Mouse (Mus musculus) testis, adult 2 months (tissue): Measurements from ENCODE around the gene Serpinb6a.

Experiments used
- CTCF ChIP-seq: fragments of 200-500 bp; IDR thresholded peaks from 2 replicates; pipeline ENCODE4 v1.5.1; 2012; ENCODE audit warnings: low read depth, mild to moderate bottlenecking, inconsistent platforms, low read length, moderate library complexity; ENCODE audit not compliant: control insufficient read depth, insufficient read depth, insufficient replicate concordance
- POLR2A ChIP-seq: fragments of 200-500 bp; IDR thresholded peaks from 2 replicates; pipeline ENCODE4 v1.6.1; 2012; ENCODE audit warnings: low read depth, mild to moderate bottlenecking, inconsistent platforms, low read length, moderate library complexity; ENCODE audit not compliant: control insufficient read depth

DNA sequence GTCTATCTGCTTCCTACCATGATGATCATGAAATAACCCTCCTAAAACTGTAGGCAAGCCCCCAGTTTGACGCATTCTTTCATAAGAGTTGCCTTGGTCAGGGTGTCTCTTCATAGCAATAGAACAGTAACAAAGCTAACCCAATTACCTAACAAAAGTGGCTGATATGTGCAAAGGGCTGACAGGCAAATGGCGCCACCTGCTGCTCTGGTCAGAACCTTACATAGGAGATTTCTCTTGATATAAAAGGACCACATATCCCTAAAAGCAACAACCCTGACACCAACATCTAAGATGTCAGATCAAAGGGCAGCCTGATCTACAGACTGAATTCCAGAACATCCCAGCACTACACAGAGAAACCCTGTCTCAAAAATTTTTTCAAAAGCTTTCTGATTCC, 108.4 kb downstream of the Serpinb6a start:
- TF ChIP-seq CTCF (peak; percentile 22; the same call in 1 of the 2 replicates), POLR2A (no peak)
